Comparison of ENCODE assay signal across 8 mouse cellular contexts in genomic region chr5:143711326-143711725, GRCm38 (mm10). TPM values are rescaled to one million over a fixed set of nuclear protein-coding genes. Genes with fewer than 3 reads are reported as not detected.
DNase-seq lines count a peak whose midpoint lies in the region; ATAC-seq lines count a peak whose summit lies in the region.

No protein-coding gene starts in this region.

- 0 out of 2 replicates have a peak, but pooled peaks cover 4% of the 10 kb centered on the region for H3K4me1 ChIP-seq in limb, embryonic 13.5 days
- H3K4me1 ChIP-seq in midbrain, embryonic 14.5 days (ENCODE audit: control insufficient read depth, insufficient read depth, low read length), result no peaks in the 10 kb centered on the region

- H3K27ac ChIP-seq in limb, embryonic 13.5 days, result no peak overlapping the region; the same call in 1 of the 2 replicates
- no peak overlapping the region for H3K27ac ChIP-seq in midbrain, embryonic 14.5 days (replicated peaks; ENCODE audit: low read depth, low read length)

- H3K4me2 ChIP-seq in limb, embryonic 13.5 days (replicated peaks), result no peak overlapping the region
- no peak overlapping the region for H3K4me2 ChIP-seq in midbrain, embryonic 14.5 days (ENCODE audit: low read length)

- no peak overlapping the region for H3K4me3 ChIP-seq in limb, embryonic 13.5 days
- no peak overlapping the region for H3K4me3 ChIP-seq in midbrain, embryonic 14.5 days (replicated peaks; ENCODE audit: low read depth, low read length)

- H3K27me3 ChIP-seq in limb, embryonic 13.5 days, result no peaks in the 10 kb centered on the region
- no peaks in the 10 kb centered on the region for H3K27me3 ChIP-seq in midbrain, embryonic 14.5 days (ENCODE audit: control insufficient read depth, insufficient read depth, low read length)

- no peaks in the 10 kb centered on the region for H3K9me3 ChIP-seq in limb, embryonic 13.5 days
- H3K9me3 ChIP-seq in midbrain, embryonic 14.5 days (ENCODE audit: control insufficient read depth, low read length), result no peaks in the 10 kb centered on the region

- WGBS in limb, embryonic 13.5 days, result 10% methylated on average over 7 of the region's 7 CpGs
- 8% methylated on average over 7 of the region's 7 CpGs for WGBS in midbrain, embryonic 14.5 days

- DNase-seq in 3T3-L1 (ENCODE audit: low read depth, low spot score) (peak; percentile 96), ZHBTc4 (ENCODE audit: low read depth, low spot score) (peak; percentile 85)
- peak; percentile 89 for DNase-seq in embryo, embryonic 10 days (ENCODE audit: low spot score)
- peak; percentile 30 for DNase-seq in gastrocnemius, postnatal 25 days
- DNase-seq in kidney, adult 11 months, result peak; percentile 48
- peak; percentile 90 for DNase-seq in midbrain, embryonic 14.5 days
- DNase-seq in spleen, postnatal 10 days (ENCODE audit: low spot score in 2 of 2), result peak; percentile 64 to 79

- H3K36me3 ChIP-seq in limb, embryonic 13.5 days, result peaks cover 87% of the 10 kb centered on the region
- H3K36me3 ChIP-seq in midbrain, embryonic 14.5 days (ENCODE audit: control insufficient read depth, insufficient read depth, low read length), result peaks cover 91% of the 10 kb centered on the region

- no peak overlapping the region for H3K9ac ChIP-seq in limb, embryonic 13.5 days
- H3K9ac ChIP-seq in midbrain, embryonic 14.5 days (replicated peaks; ENCODE audit: low read length), result no peak overlapping the region

- ATAC-seq in limb, embryonic 13.5 days (ENCODE audit: low FRiP score, low read depth), result peak; percentile 75; the same call in 1 of the 2 replicates
- ATAC-seq in midbrain, embryonic 14.5 days (ENCODE audit: low FRiP score, low TSS enrichment), result peak; percentile 63; the same call in 1 of the 2 replicates

RNA-seq across cellular contexts. Expression of gene Usp42, which starts 20.8 kb away (rescaled TPM):
- 1 to 10 TPM; 4.3 to 5.3 TPM for total RNA-seq in gastrocnemius, postnatal 25 days (2021)
- polyA plus RNA-seq in limb, embryonic 13.5 days (2015; fragmentation: Nextera tagmentation; extraction: Ambion mirVana), result 25.8 and 27.2 TPM in 2 replicates
- 33.9 and 34.3 TPM in 2 replicates for polyA plus RNA-seq in midbrain, embryonic 14.5 days (2014; fragmentation: Nextera tagmentation; extraction: Ambion mirVana)

Comparison
In these comparisons a context has a peak if more than half of its experiments do, and no peak if none do; other contexts are left out.
1. DNase-seq: peak in every context shown above with its lines; median percentile 96 in 3T3-L1; 90 in midbrain, embryonic 14.5 days; 89 in embryo, embryonic 10 days; 85 in ZHBTc4; 72 in spleen, postnatal 10 days; 48 in kidney, adult 11 months; 30 in gastrocnemius, postnatal 25 days.